Mouse (Mus musculus): ENCODE results near the gene Mfsd5.

GRCm38 (mm10) chr15:102257202-102258075 lies 21.8 kb upstream of the Mfsd5 start, which contains the start of gene Rarg:
- TF ChIP-seq POLR2A (IDR thresholded peaks at IDR 0.05; ENCODE audit: insufficient read depth, low read depth, low read length) (no peak), CTCF (IDR thresholded peaks at IDR 0.05; ENCODE audit: insufficient read depth, low read depth, low read length) (no peak)

All from olfactory bulb, adult 2 months (tissue).